Mouse (Mus musculus) forebrain, embryonic 14.5 days (tissue): ENCODE data around the gene Atf7. TPM values are rescaled to one million over a fixed set of nuclear protein-coding genes. Genes with fewer than 3 reads are reported as not detected.

Experiments used
- ATAC-seq: fragments of 200-750 bp; cut with Nextera tagmentation; 2 replicates; pipeline ENCODE4 v1.8.0; 2017; ENCODE audit warnings: mild to moderate bottlenecking, moderate library complexity
- DNase-seq: peaks from one replicate; pipeline ENCODE4 v3.0.0-alpha.2; 2015; ENCODE audit warnings: low spot score
- H3K27ac ChIP-seq: fragments of 300-500 bp; sonication (generic); 2 replicates; pipeline ENCODE4 v1.5.1; 2014; ENCODE audit warnings: low read depth, mild to moderate bottlenecking, control low read depth, low read length, moderate library complexity
- H3K27me3 ChIP-seq: fragments of 300-500 bp; sonication (generic); replicated peaks from 2 replicates; pipeline ENCODE4 v1.6.1; 2014; ENCODE audit warnings: low read length, control low read depth, mixed read lengths; ENCODE audit not compliant: control insufficient read depth, insufficient read depth
- H3K36me3 ChIP-seq: fragments of 300-500 bp; sonication (generic); 2 replicates; pipeline ENCODE4 v1.6.1; 2014; ENCODE audit warnings: low read length, control low read depth; ENCODE audit not compliant: control insufficient read depth, insufficient read depth
- H3K4me1 ChIP-seq: fragments of 300-500 bp; sonication (generic); 2 replicates; pipeline ENCODE4 v1.6.1; 2014; ENCODE audit warnings: antibody characterized with exemption, low read length, control low read depth; ENCODE audit not compliant: control insufficient read depth, insufficient read depth
- H3K4me2 ChIP-seq: fragments of 300-500 bp; sonication (generic); 2 replicates; pipeline ENCODE4 v1.6.1; 2014; ENCODE audit warnings: mild to moderate bottlenecking, control low read depth, low read length
- H3K4me3 ChIP-seq: fragments of 300-500 bp; sonication (generic); 2 replicates; pipeline ENCODE4 v1.5.1; 2014; ENCODE audit warnings: low read depth, low read length, control low read depth
- H3K9ac ChIP-seq: fragments of 300-500 bp; sonication (generic); 2 replicates; pipeline ENCODE4 v1.6.1; 2014; ENCODE audit warnings: mild to moderate bottlenecking, low read length, control low read depth, moderate library complexity
- H3K9me3 ChIP-seq: fragments of 300-500 bp; sonication (generic); replicated peaks from 2 replicates; pipeline ENCODE4 v1.6.1; 2016; ENCODE audit warnings: low read length, control low read depth, mixed read lengths; ENCODE audit not compliant: control insufficient read depth
- WGBS: fragments of 180-500 bp; shearing (Covaris S2); extraction: QIAGEN DNeasy Blood & Tissue Kit; methylation state at CpG from one replicate; pipeline ENCODE4 v1.1.7; 2014; 5-methylcytosine and 5-hydroxymethylcytosine counted together
- polyA plus RNA-seq: library from polyadenylated mRNA; unstranded; fragments of >200 nt; fragmentation: Nextera tagmentation; extraction: Ambion mirVana; gene quantifications from 2 replicates; pipeline ENCODE4 v1.2.1, GENCODE M21; 2014

The Atf7 gene
- polyA plus RNA-seq, 1 experiment from 2014 or later: 12.6 TPM

DNA sequence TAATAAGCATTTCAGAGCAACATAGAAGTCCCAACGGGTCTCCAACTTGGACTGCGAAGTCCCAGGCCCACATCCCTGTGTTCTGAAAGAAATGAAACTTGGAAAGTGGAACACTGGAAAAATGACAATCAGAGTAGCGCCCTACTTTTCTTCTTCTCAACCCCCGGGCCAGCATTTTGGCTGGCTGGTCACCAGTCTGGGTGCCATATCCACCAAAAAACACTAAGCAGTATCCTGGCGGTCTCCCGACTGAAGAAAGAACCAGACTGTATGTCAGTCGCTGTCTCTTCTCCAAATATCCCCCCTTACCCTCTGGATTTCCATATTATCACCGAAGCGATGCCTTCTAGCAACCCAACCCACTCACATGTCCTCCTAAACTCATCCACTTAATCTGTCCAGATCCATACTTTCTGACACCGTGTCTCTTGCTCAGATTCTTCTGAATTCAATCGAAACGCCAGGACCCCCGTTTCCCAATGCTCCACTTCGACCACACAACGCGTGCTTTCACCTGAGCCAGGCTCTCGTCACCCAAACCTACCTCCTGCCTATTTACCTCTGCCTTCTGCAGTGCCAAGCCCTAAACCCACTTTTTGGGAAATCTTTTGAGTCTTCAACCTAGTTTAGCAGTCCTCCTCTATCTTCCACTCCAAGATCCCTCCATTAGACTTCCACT, 834 bp downstream of the Atf7 start:
- WGBS: 4% methylated on average over 17 of the region's 17 CpGs
- Histone ChIP-seq H3K4me3 (peak overlapping the region; percentile 51), H3K27ac (no peak overlapping the region), H3K4me2 (peak overlapping the region; percentile 84), H3K27me3 (no peaks in the 10 kb centered on the region), H3K9ac (peak overlapping the region; percentile 66), H3K4me1 (peaks cover 12% of the 10 kb centered on the region), H3K36me3 (no peaks in the 10 kb centered on the region), H3K9me3 (no peaks in the 10 kb centered on the region)
- DNase-seq (no peak), ATAC-seq (no peak)

GRCm38 (mm10) chr15:102623121-102623520, 2.1 kb downstream of the Atf7 start:
- H3K36me3 ChIP-seq: no peaks in the 10 kb centered on the region
- H3K4me1 ChIP-seq: peaks cover 12% of the 10 kb centered on the region
- H3K27me3 ChIP-seq: no peaks in the 10 kb centered on the region
- no peak overlapping the region for H3K9ac ChIP-seq
- H3K27ac ChIP-seq: no peak overlapping the region
- DNase-seq (no peak), ATAC-seq (no peak)
- no peaks in the 10 kb centered on the region for H3K9me3 ChIP-seq
- H3K4me3 ChIP-seq: no peak overlapping the region
- 82% methylated on average over 3 of the region's 3 CpGs for WGBS
- H3K4me2 ChIP-seq: 0 out of 2 replicates have a peak overlapping the region, but pooled peaks have one; percentile 18

- H3K9me3 ChIP-seq: no peaks in the 10 kb centered on the region
- no peak for DNase-seq
- no peak overlapping the region for H3K4me2 ChIP-seq
- no peaks in the 10 kb centered on the region for H3K27me3 ChIP-seq
- H3K27ac ChIP-seq: no peak overlapping the region
- H3K4me1 ChIP-seq: peaks cover 12% of the 10 kb centered on the region
- no peak overlapping the region for H3K9ac ChIP-seq
- H3K4me3 ChIP-seq: no peak overlapping the region
- no peak for ATAC-seq
- no peaks in the 10 kb centered on the region for H3K36me3 ChIP-seq
Observed at GRCm38 (mm10) chr15:102622536-102622935, 2.7 kb downstream of the Atf7 start.

DNA sequence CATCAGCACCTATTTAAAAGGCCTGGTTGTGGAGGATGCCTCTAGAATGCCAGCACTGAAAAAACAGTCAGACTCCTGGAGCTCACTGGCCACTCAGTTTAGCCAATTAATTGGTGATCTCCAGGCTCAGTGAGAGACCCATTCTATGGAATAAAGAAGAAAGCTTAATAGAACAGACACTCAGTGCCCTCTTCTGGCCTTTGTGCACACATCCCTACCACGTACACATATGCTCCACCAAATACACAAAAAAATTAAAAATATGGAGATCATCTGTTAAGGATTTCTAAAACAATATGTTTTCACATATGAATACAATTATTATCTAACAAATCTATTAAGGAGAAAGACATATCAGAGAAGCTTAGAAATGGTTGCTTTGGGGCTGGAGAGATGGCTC, 4.5 kb downstream of the Atf7 start:
- Histone ChIP-seq H3K4me3 (no peak overlapping the region), H3K9ac (no peak overlapping the region), H3K27ac (no peak overlapping the region), H3K36me3 (no peaks in the 10 kb centered on the region), H3K4me1 (peaks cover 11% of the 10 kb centered on the region), H3K4me2 (no peak overlapping the region), H3K27me3 (no peaks in the 10 kb centered on the region), H3K9me3 (no peaks in the 10 kb centered on the region)
- WGBS: 79% methylated on average over 1 of the region's 1 CpGs
- ATAC-seq (no peak), DNase-seq (no peak)

GRCm38 (mm10) chr15:102619486-102619885, 5.8 kb downstream of the Atf7 start:
- no peaks in the 10 kb centered on the region for H3K9me3 ChIP-seq
- no peak overlapping the region for H3K4me3 ChIP-seq
- H3K27ac ChIP-seq: no peak overlapping the region
- peaks cover 10% of the 10 kb centered on the region for H3K4me1 ChIP-seq
- 93% methylated on average over 5 of the region's 5 CpGs for WGBS
- no peaks in the 10 kb centered on the region for H3K27me3 ChIP-seq
- no peaks in the 10 kb centered on the region for H3K36me3 ChIP-seq
- H3K9ac ChIP-seq: no peak overlapping the region
- H3K4me2 ChIP-seq: no peak overlapping the region
- DNase-seq (no peak), ATAC-seq (no peak)

DNA sequence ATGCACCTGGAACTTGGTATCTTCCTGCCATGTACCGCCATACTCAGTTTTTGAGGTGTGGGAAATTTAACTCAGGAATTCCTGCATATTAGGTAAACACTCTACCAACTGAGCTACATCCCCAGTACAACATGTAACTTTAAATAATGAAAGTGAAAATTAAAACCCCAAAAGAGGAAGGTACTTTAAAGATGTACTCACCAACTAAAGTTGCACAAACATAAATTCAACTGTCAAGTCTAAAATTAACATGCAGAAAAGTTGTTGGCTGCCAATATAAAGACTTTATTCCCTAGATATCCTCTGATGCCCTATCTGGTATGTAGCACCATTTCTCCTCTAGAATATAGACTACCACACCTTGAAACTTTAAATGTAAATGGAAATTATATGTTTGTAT, 7.6 kb downstream of the Atf7 start:
- no peak for ATAC-seq
- H3K27ac ChIP-seq: no peak overlapping the region
- WGBS: 96% methylated on average over 1 of the region's 1 CpGs

GRCm38 (mm10) chr15:102616174-102616573, 9.1 kb downstream of the Atf7 start:
- H3K9ac ChIP-seq: no peak overlapping the region
- H3K4me1 ChIP-seq: no peaks in the 10 kb centered on the region
- no peaks in the 10 kb centered on the region for H3K36me3 ChIP-seq
- H3K9me3 ChIP-seq: no peaks in the 10 kb centered on the region
- WGBS: 93% methylated on average over 2 of the region's 2 CpGs
- DNase-seq: no peak
- H3K4me2 ChIP-seq: no peak overlapping the region
- H3K27ac ChIP-seq: no peak overlapping the region
- no peaks in the 10 kb centered on the region for H3K27me3 ChIP-seq
- no peak for ATAC-seq
- H3K4me3 ChIP-seq: no peak overlapping the region

More for the DNA sequence above, 7.6 kb downstream of the Atf7 start:
- no peak for DNase-seq
- Histone ChIP-seq H3K9me3 (no peaks in the 10 kb centered on the region), H3K27me3 (no peaks in the 10 kb centered on the region), H3K4me3 (no peak overlapping the region), H3K36me3 (no peaks in the 10 kb centered on the region), H3K9ac (no peak overlapping the region), H3K4me2 (no peak overlapping the region), H3K4me1 (no peaks in the 10 kb centered on the region)

GRCm38 (mm10) chr15:102614224-102614623, 11.0 kb downstream of the Atf7 start:
- H3K4me1 ChIP-seq: no peaks in the 10 kb centered on the region
- H3K9ac ChIP-seq: no peak overlapping the region
- DNase-seq: no peak
- H3K27ac ChIP-seq: no peak overlapping the region
- no peaks in the 10 kb centered on the region for H3K36me3 ChIP-seq
- no peak for ATAC-seq
- no peak overlapping the region for H3K4me2 ChIP-seq
- no peak overlapping the region for H3K4me3 ChIP-seq
- H3K27me3 ChIP-seq: no peaks in the 10 kb centered on the region
- H3K9me3 ChIP-seq: no peaks in the 10 kb centered on the region

DNA sequence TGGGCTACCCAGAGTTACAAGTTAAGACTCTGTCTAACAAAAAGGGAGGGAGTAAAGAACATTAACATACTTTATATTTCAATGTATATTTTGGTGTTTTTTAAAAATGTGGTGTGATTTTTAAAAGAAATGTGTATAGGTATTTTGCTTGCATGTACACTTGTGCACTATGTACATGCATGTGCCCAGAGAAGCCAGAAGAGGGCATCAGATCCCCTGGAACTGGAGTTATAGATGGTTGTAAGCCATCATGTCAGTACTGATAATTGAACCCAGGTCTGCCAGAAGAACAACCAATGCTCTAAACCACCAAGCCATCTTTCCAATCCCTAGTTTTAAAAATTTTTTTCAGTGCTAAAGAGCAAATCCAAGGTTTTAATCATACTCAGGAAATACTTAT, 12.3 kb downstream of the Atf7 start:
- ATAC-seq (no peak), DNase-seq (no peak)
- Histone ChIP-seq H3K4me3 (no peak overlapping the region), H3K9ac (no peak overlapping the region), H3K4me1 (no peaks in the 10 kb centered on the region), H3K4me2 (no peak overlapping the region), H3K27ac (no peak overlapping the region), H3K36me3 (no peaks in the 10 kb centered on the region), H3K27me3 (no peaks in the 10 kb centered on the region), H3K9me3 (no peaks in the 10 kb centered on the region)
